Mouse (Mus musculus) CH12.LX (cell line): ENCODE results near the gene Tmem237.

Experiments
- CTCF ChIP-seq, 2 experiments: IDR thresholded peaks in 1 of 2; conservative IDR thresholded peaks in 1 of 2; 2 replicates each; pipeline ENCODE4 v1.5.1; 2011 to 2012; ENCODE audit warnings: low read depth in 2 of 2, low read length in 2 of 2, improper control_type of control experiment in 1 of 2, inconsistent platforms in 1 of 2, mild to moderate bottlenecking in 1 of 2, moderate library complexity in 1 of 2
- POLR2A ChIP-seq: IDR thresholded peaks from 2 replicates; pipeline ENCODE4 v1.6.1; 2011; ENCODE audit warnings: low read depth, mild to moderate bottlenecking, improper control_type of control experiment, low read length

DNA sequence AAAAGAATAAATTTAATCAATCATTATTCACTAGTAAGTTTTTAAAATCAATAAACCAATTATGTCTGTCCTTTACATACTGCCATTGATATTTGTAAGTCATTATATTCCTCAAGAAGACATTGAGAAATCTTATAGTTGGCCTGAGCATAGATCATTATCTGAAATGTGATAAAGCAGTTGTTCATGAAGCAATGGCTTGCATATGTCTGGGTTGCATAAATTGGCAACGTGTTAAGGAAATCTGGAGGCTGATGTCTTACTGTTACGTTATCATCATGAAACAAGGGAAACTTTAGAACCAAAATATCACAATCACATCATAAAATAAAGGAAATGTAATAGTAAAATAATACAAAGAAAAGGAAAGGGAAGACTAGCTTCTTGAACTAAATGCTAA, 68.9 kb downstream of the Tmem237 start:
- no peak for TF ChIP-seq CTCF (conservative IDR thresholded peaks at IDR 0.05 in 1 of 2, IDR thresholded peaks at IDR 0.05 in 1 of 2; ENCODE audit: low read depth in 2 of 2, low read length in 2 of 2)
- no peak for TF ChIP-seq POLR2A
